Mouse (Mus musculus) heart, adult 8-10 months (tissue): Measurements from ENCODE around the gene Rasgef1b. TPM values are rescaled to one million over a fixed set of nuclear protein-coding genes. Genes with fewer than 3 reads are reported as not detected.

Source experiments
- DNase-seq: peaks from one replicate; pipeline ENCODE4 v3.0.0; 2022; ENCODE audit warnings: low spot score
- total RNA-seq, 4 experiments: library from RNA; stranded (reverse); gene quantifications; 2 replicates each; pipeline ENCODE4 v1.2.4; 2022

Gene Rasgef1b
- total RNA-seq, 4 experiments from 2014 or later, result 6.4 to 12.0 (median 9.1) TPM

- no peak for DNase-seq
These were observed 430.9 kb downstream of the Rasgef1b start for GRCm38 (mm10) chr5:99297939-99298338.

- no peak for DNase-seq
These were observed 432.5 kb downstream of the Rasgef1b start for GRCm38 (mm10) chr5:99296348-99296747.

- no peak for DNase-seq
These were observed 436.5 kb downstream of the Rasgef1b start for GRCm38 (mm10) chr5:99292287-99292851.

GRCm38 (mm10) chr5:99291084-99291830 lies 437.6 kb downstream of the Rasgef1b start:
- no peak for DNase-seq

GRCm38 (mm10) chr5:99288262-99288661 lies 440.6 kb downstream of the Rasgef1b start:
- DNase-seq, result no peak

- no peak for DNase-seq
These were observed 441.1 kb downstream of the Rasgef1b start for GRCm38 (mm10) chr5:99287647-99288185.

- DNase-seq, result no peak
These were observed 442.3 kb downstream of the Rasgef1b start for GRCm38 (mm10) chr5:99286575-99286974.

GRCm38 (mm10) chr5:99286024-99286423 lies 442.8 kb downstream of the Rasgef1b start:
- no peak for DNase-seq

GRCm38 (mm10) chr5:99284369-99284768 lies 444.5 kb downstream of the Rasgef1b start:
- DNase-seq, result peak; percentile 19

GRCm38 (mm10) chr5:99283636-99284035 lies 445.2 kb downstream of the Rasgef1b start:
- DNase-seq, result no peak

- no peak for DNase-seq
These were observed 448.3 kb downstream of the Rasgef1b start for GRCm38 (mm10) chr5:99280536-99280935.

GRCm38 (mm10) chr5:99279016-99279757 lies 449.7 kb downstream of the Rasgef1b start:
- no peak for DNase-seq

- no peak for DNase-seq
These were observed 450.5 kb downstream of the Rasgef1b start for GRCm38 (mm10) chr5:99278364-99278763.

GRCm38 (mm10) chr5:99277536-99277935 lies 451.3 kb downstream of the Rasgef1b start:
- no peak for DNase-seq

GRCm38 (mm10) chr5:99274119-99274563 lies 454.7 kb downstream of the Rasgef1b start:
- no peak for DNase-seq

GRCm38 (mm10) chr5:99271531-99271930 lies 457.3 kb downstream of the Rasgef1b start:
- no peak for DNase-seq

- DNase-seq, result no peak
These were observed 459.7 kb downstream of the Rasgef1b start for GRCm38 (mm10) chr5:99269131-99269530.

- DNase-seq, result no peak
These were observed 461.5 kb downstream of the Rasgef1b start for GRCm38 (mm10) chr5:99267338-99267737.

- no peak for DNase-seq
These were observed 462.6 kb downstream of the Rasgef1b start for GRCm38 (mm10) chr5:99266301-99266700.

GRCm38 (mm10) chr5:99262197-99262920 lies 466.5 kb downstream of the Rasgef1b start:
- DNase-seq, result no peak

GRCm38 (mm10) chr5:99261121-99261724 lies 467.6 kb downstream of the Rasgef1b start:
- DNase-seq, result no peak
